Mouse (Mus musculus): ENCODE data around the gene Ogdh.

DNA sequence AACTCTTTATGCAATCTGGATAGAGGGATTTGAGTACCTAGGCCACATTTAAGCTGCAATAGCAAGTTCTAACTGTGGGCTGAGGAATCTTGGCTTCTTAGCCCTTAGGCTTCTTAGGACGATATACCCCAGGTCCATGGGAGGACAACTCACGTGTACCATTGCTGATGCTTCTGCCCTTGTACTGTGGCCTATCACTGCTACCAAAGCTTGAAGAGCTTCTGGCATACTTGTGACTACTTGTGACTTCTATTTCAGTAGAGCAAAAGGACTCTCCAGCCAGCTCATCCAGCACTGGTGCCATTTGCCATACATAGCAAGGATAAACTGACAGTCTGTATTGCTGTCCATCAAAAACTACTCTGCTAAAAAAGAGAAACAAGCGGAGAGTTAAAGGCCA, 1.3 kb upstream of the Ogdh start:
- TF ChIP-seq POLR2A (IDR thresholded peaks at IDR 0.05; ENCODE audit: extremely low read depth, insufficient read depth, low read length) (no peak), CTCF (IDR thresholded peaks at IDR 0.05; ENCODE audit: extremely low read depth, insufficient read depth, low read length) (no peak)
